Mouse (Mus musculus) heart, embryonic 13.5 days (tissue): Measurements from ENCODE around the gene Tsc22d2. TPM values are rescaled to one million over a fixed set of nuclear protein-coding genes. Genes with fewer than 3 reads are reported as not detected.

Experiments
- ATAC-seq: fragments of 200-750 bp; cut with Nextera tagmentation; 2 replicates; pipeline ENCODE4 v1.8.0; 2017; ENCODE audit warnings: moderate TSS enrichment; ENCODE audit not compliant: insufficient number of reproducible peaks, low FRiP score, low TSS enrichment; ENCODE audit errors: extremely low read depth
- H3K27ac ChIP-seq: fragments of 300-500 bp; sonication (generic); replicated peaks from 2 replicates; pipeline ENCODE4 v1.5.1; 2015; ENCODE audit warnings: moderate library complexity, mild to moderate bottlenecking, inconsistent platforms
- H3K27me3 ChIP-seq: fragments of 300-500 bp; sonication (generic); replicated peaks from 2 replicates; pipeline ENCODE4 v1.6.1; 2015; ENCODE audit warnings: mild to moderate bottlenecking, inconsistent platforms
- H3K36me3 ChIP-seq: fragments of 300-500 bp; sonication (generic); 2 replicates; pipeline ENCODE4 v1.6.1; 2015; ENCODE audit warnings: mild to moderate bottlenecking, inconsistent platforms
- H3K4me1 ChIP-seq: fragments of 300-500 bp; sonication (generic); 2 replicates; pipeline ENCODE4 v1.6.1; 2015; ENCODE audit warnings: inconsistent platforms
- H3K4me2 ChIP-seq: fragments of 300-500 bp; sonication (generic); 2 replicates; pipeline ENCODE4 v1.6.1; 2015; ENCODE audit warnings: inconsistent platforms, mild to moderate bottlenecking, moderate library complexity
- H3K4me3 ChIP-seq: fragments of 300-500 bp; sonication (generic); 2 replicates; pipeline ENCODE4 v1.5.1; 2015; ENCODE audit warnings: moderate library complexity, mild to moderate bottlenecking, inconsistent platforms
- H3K9ac ChIP-seq: fragments of 300-500 bp; sonication (generic); 2 replicates; pipeline ENCODE4 v1.6.1; 2015; ENCODE audit warnings: inconsistent platforms, mild to moderate bottlenecking, moderate library complexity
- H3K9me3 ChIP-seq: fragments of 300-500 bp; sonication (generic); 2 replicates; pipeline ENCODE4 v1.6.1; 2016; ENCODE audit warnings: inconsistent platforms
- WGBS: fragments of 180-500 bp; shearing (Covaris S2); methylation state at CpG from one replicate; pipeline ENCODE4 v1.1.7; 2015; ENCODE audit warnings: mixed read lengths; 5-methylcytosine and 5-hydroxymethylcytosine counted together
- polyA plus RNA-seq: library from polyadenylated mRNA; unstranded; fragments of >200 nt; fragmentation: Nextera tagmentation; extraction: Ambion mirVana; gene quantifications from 2 replicates; pipeline ENCODE4 v1.2.1, GENCODE M21; 2015

Tsc22d2 gene
- polyA plus RNA-seq = 10.6 and 10.9 TPM in 2 replicates

- Histone ChIP-seq H3K4me2 (peak within 1 kb of the TSS; percentile 88), H3K27me3 (no peaks in the 10 kb centered on the region), H3K4me3 (peak within 1 kb of the TSS; percentile 78), H3K9me3 (no peaks in the 10 kb centered on the region), H3K9ac (peak within 1 kb of the TSS; percentile 100), H3K27ac (peak within 1 kb of the TSS; percentile 100), H3K36me3 (peaks cover 12% of the 10 kb centered on the region), H3K4me1 (peaks cover 5% of the 10 kb centered on the region)
- WGBS = under 1% methylated on average over 52 of the region's 52 CpGs
- ATAC-seq = peak; percentile 32; the same call in 1 of the 2 replicates
Measured at GRCm38 (mm10) chr3:58414234-58414938, at the start of gene Tsc22d2. Tsc22d2 (plus strand) TSS chr3:58414715.

- Histone ChIP-seq H3K4me1 (peaks cover 49% of the 10 kb centered on the region), H3K4me3 (no peak overlapping the region), H3K27me3 (no peaks in the 10 kb centered on the region), H3K27ac (peak overlapping the region; percentile 51), H3K9me3 (no peaks in the 10 kb centered on the region), H3K36me3 (no peaks in the 10 kb centered on the region), H3K9ac (no peak overlapping the region), H3K4me2 (no peak overlapping the region)
- no peak for ATAC-seq
- 3% methylated on average over 3 of the region's 3 CpGs for WGBS
Measured at GRCm38 (mm10) chr3:58366756-58367155, 47.8 kb upstream of the Tsc22d2 start.

- Histone ChIP-seq H3K27ac (peak overlapping the region; percentile 96), H3K27me3 (no peaks in the 10 kb centered on the region), H3K9ac (peak overlapping the region; percentile 71; the same call in 1 of the 2 replicates), H3K4me3 (no peak overlapping the region), H3K9me3 (no peaks in the 10 kb centered on the region), H3K36me3 (no peaks in the 10 kb centered on the region), H3K4me2 (0 out of 2 replicates have a peak overlapping the region, but pooled peaks have one; percentile 14), H3K4me1 (peaks cover 61% of the 10 kb centered on the region)
- no peak for ATAC-seq
- 32% methylated on average over 2 of the region's 2 CpGs for WGBS
Measured at GRCm38 (mm10) chr3:58370811-58371210, 43.7 kb upstream of the Tsc22d2 start.

GRCm38 (mm10) chr3:58372066-58372904 lies 42.2 kb upstream of the Tsc22d2 start:
- ATAC-seq = peak; percentile 68; the same call in 1 of the 2 replicates
- Histone ChIP-seq H3K36me3 (no peaks in the 10 kb centered on the region), H3K4me1 (peaks cover 51% of the 10 kb centered on the region), H3K9me3 (no peaks in the 10 kb centered on the region), H3K27ac (peak overlapping the region; percentile 96), H3K4me2 (peak overlapping the region; percentile 58), H3K9ac (peak overlapping the region; percentile 72), H3K4me3 (peak overlapping the region; percentile 32), H3K27me3 (no peaks in the 10 kb centered on the region)
- 5% methylated on average over 9 of the region's 9 CpGs for WGBS

- H3K36me3 ChIP-seq = no peaks in the 10 kb centered on the region
- H3K4me1 ChIP-seq = peaks cover 55% of the 10 kb centered on the region
- WGBS = 4% methylated on average over 5 of the region's 5 CpGs
- peak overlapping the region; percentile 72 for H3K9ac ChIP-seq
- H3K27me3 ChIP-seq = no peaks in the 10 kb centered on the region
- no peak for ATAC-seq
- peak overlapping the region; percentile 32 for H3K4me3 ChIP-seq
- peak overlapping the region; percentile 58 for H3K4me2 ChIP-seq
- H3K27ac ChIP-seq = peak overlapping the region; percentile 96
- no peaks in the 10 kb centered on the region for H3K9me3 ChIP-seq
Measured at GRCm38 (mm10) chr3:58372905-58373208, 41.7 kb upstream of the Tsc22d2 start.

GRCm38 (mm10) chr3:58374281-58374680 lies 40.2 kb upstream of the Tsc22d2 start:
- Histone ChIP-seq H3K4me3 (no peak overlapping the region), H3K36me3 (no peaks in the 10 kb centered on the region), H3K27ac (no peak overlapping the region), H3K4me1 (peaks cover 53% of the 10 kb centered on the region), H3K4me2 (no peak overlapping the region), H3K27me3 (no peaks in the 10 kb centered on the region), H3K9ac (no peak overlapping the region), H3K9me3 (no peaks in the 10 kb centered on the region)
- ATAC-seq = no peak
- 74% methylated on average over 5 of the region's 5 CpGs for WGBS

- H3K4me2 ChIP-seq = no peak overlapping the region
- H3K27me3 ChIP-seq = no peaks in the 10 kb centered on the region
- 79% methylated on average over 3 of the region's 3 CpGs for WGBS
- no peaks in the 10 kb centered on the region for H3K36me3 ChIP-seq
- H3K27ac ChIP-seq = no peak overlapping the region
- H3K4me1 ChIP-seq = peaks cover 29% of the 10 kb centered on the region
- no peak for ATAC-seq
- H3K9me3 ChIP-seq = no peaks in the 10 kb centered on the region
- H3K4me3 ChIP-seq = no peak overlapping the region
- no peak overlapping the region for H3K9ac ChIP-seq
Measured at GRCm38 (mm10) chr3:58376713-58377112, 37.8 kb upstream of the Tsc22d2 start.

GRCm38 (mm10) chr3:58377589-58378134 lies 36.9 kb upstream of the Tsc22d2 start:
- 47% methylated on average over 5 of the region's 5 CpGs for WGBS
- ATAC-seq = no peak

GRCm38 (mm10) chr3:58382676-58383075 lies 31.8 kb upstream of the Tsc22d2 start:
- Histone ChIP-seq H3K4me3 (no peak overlapping the region), H3K27me3 (no peaks in the 10 kb centered on the region), H3K36me3 (no peaks in the 10 kb centered on the region), H3K4me2 (no peak overlapping the region), H3K4me1 (peaks cover 2% of the 10 kb centered on the region), H3K27ac (no peak overlapping the region), H3K9ac (no peak overlapping the region), H3K9me3 (no peaks in the 10 kb centered on the region)
- WGBS = 92% methylated on average over 1 of the region's 1 CpGs
- no peak for ATAC-seq

More at GRCm38 (mm10) chr3:58377589-58378134, 36.9 kb upstream of the Tsc22d2 start:
- peaks cover 22% of the 10 kb centered on the region for H3K4me1 ChIP-seq
- no peak overlapping the region for H3K4me2 ChIP-seq
- H3K4me3 ChIP-seq = no peak overlapping the region
- no peak overlapping the region for H3K27ac ChIP-seq
- H3K27me3 ChIP-seq = no peaks in the 10 kb centered on the region
- H3K9ac ChIP-seq = no peak overlapping the region
- no peaks in the 10 kb centered on the region for H3K36me3 ChIP-seq
- no peaks in the 10 kb centered on the region for H3K9me3 ChIP-seq

GRCm38 (mm10) chr3:58385060-58385459 lies 29.5 kb upstream of the Tsc22d2 start:
- ATAC-seq = no peak
- no peaks in the 10 kb centered on the region for H3K9me3 ChIP-seq
- H3K27me3 ChIP-seq = no peaks in the 10 kb centered on the region
- no peaks in the 10 kb centered on the region for H3K4me1 ChIP-seq
- no peak overlapping the region for H3K4me2 ChIP-seq
- no peak overlapping the region for H3K27ac ChIP-seq
- H3K36me3 ChIP-seq = no peaks in the 10 kb centered on the region
- no peak overlapping the region for H3K9ac ChIP-seq
- H3K4me3 ChIP-seq = no peak overlapping the region
- WGBS = 42% methylated on average over 1 of the region's 1 CpGs

GRCm38 (mm10) chr3:58388731-58389130 lies 25.8 kb upstream of the Tsc22d2 start:
- H3K4me2 ChIP-seq = no peak overlapping the region
- peaks cover 6% of the 10 kb centered on the region; the same call in 1 of the 2 replicates for H3K4me1 ChIP-seq
- no peak overlapping the region for H3K9ac ChIP-seq
- H3K9me3 ChIP-seq = no peaks in the 10 kb centered on the region
- 81% methylated on average over 4 of the region's 4 CpGs for WGBS
- no peaks in the 10 kb centered on the region for H3K27me3 ChIP-seq
- no peak overlapping the region for H3K27ac ChIP-seq
- ATAC-seq = no peak
- no peak overlapping the region for H3K4me3 ChIP-seq
- no peaks in the 10 kb centered on the region for H3K36me3 ChIP-seq
